Mouse (Mus musculus): ENCODE measurements around the gene Scgb3a1.

Scgb3a1 gene

DNA sequence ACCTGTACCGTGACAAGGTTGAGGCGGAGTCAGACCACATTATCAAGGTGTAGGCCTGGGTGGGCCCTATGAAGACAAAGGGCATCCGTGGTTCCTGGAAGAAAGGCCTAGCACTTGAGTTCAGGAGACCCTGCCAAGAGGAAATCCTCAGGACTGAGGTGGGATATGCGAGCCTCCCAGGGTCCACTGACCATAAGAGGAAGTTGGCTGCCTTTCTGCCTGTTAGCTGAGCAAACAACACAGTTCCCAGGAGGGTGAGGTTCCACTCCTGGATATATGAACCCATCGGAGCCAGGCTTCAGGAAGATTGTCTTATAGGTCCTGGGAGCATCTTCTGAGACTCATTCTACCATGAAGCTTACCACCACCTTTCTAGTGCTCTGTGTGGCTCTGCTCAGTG is at the start of gene Scgb3a1:
Scgb3a1 (plus strand) TSS at position 301 of the 400 bp plus-strand sequence.
- DNase-seq: no peak

DNA sequence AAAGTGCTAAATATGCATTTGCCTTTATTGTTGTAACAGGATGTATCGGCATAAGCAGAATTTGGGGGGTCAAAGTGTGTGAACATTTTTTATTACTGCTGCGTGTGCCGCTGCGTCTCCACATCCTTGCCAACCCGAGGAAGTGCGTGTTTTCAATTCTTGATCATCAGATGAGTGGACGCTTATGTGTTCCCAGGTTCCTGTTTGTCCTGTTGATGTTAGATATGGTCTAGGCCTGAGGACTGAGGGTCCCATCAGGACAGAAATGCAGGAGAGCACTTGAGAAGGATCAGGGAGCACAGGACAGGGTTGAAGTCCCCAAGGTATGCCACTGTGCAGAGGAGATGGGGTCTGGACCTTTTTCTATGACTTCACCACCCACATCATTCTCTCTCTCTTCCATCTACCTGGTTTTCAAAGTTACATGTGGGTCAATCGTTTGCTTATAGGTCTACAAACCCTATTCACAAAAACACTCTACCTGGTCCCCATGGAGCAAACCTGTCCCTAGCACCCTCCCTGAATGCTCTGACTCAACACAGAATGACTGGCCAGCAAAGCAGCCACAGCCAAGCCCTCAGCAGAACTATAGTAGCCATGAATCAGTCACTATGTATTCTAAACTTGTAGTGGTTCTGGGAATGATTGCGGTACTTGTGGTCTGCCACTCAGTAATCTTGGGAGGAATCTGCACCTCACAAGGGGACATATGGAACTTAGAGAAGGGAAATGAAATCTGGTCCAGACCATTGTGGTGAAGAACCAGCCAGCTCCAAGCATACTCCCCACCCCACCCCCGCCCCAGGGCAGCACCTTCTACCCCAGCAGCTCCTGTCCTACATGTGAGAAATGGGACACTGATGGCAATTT is 47.3 kb upstream of the Scgb3a1 start:
- DNase-seq: no peak

DNA sequence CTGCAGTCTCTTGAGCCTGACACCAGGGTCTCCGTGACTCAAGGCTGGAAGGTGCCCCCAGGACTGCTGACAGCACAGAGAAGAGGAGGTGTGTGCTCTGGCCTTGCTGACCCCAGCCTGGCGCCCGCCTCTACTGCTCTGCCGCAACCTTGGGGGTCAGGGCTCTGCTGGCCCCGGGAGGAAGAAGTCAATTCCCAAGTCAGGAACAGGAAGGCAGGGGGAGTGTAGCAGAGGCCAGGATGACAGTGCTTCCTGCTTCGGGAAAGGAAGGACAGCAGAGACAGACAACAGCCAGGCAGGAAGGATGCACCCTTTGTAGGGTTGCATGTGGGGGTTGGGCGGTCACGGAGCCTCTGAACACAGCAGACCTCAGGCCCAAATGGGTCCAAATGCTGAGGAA is 44.9 kb upstream of the Scgb3a1 start:
- no peak for DNase-seq

DNA sequence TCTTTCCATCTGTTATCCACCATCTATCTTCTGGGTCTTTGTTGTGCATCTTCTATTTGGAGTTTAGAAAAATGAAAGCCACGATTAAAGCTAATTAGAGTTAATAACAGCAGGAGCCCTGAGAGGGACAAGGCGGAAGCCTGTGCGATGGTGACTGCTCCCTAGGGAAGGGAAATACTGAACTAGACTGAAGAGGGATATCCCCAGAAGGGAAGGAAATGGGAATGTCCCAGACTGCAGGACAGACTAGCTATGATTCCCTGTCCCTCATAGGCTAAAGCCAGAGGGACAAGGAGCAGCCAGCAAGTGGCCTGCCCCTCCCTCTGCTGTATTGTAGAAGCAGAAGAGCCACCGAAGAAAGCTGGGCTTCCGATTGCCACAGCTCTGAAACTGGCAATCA is 41.5 kb upstream of the Scgb3a1 start:
- no peak for DNase-seq

DNA sequence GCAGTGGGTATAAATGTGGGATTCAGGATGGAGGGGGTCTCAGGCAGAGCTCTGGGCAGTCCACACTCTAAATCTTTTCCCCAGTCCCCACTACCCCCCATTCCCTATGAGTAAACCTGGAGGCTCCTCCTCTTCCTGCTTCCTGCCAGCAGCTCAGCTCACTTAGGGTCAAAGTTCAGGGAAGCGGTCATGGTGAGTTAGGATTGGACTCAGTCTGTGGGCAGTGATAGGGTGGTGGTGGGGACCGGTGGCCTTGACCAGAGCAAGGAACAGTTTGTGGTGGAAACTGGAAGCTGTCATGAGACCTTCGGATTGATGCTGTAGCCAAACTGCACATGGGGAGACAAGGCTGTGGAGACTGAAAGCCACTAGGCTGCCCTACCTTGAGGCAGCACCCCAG is 39.3 kb upstream of the Scgb3a1 start:
- no peak for DNase-seq

DNA sequence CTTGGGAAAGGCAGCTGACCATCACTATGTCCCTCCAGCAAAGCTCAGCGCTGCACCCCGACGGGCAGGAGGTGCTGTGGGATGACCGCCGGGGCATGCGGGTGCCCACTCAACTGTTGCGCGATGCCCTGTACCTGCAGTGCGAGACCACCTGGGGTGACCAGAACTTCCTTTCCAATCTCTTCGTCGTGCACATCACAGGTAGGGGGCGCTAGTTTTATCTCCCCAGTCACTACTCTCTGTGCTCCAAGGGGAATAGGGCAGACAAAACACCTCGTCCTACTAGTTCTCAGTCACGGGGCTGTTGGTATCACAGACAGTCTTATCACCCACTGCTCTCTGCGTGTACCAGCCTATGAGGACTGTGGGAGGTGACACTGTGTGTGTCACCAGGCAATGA is 37.5 kb upstream of the Scgb3a1 start:
- no peak for DNase-seq

DNA sequence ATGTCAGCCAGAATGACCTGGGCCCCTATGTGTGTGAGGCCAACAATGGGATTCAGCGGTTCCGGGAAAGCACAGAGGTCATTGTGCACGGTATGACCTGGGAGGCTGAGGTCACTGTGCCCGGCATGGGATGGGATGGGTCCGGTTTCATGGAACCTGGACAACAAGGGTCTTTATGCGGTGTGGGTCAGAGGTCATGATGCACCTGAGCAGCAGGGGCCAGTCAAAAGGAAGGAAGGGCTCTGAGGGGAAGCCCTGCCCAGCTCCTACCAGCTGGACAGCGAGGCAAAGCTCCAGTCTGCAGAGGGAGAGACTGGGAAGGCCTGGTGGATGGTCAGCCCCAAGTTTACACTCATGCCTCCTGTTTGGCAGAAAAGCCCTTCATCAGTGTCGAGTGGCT is 36.7 kb upstream of the Scgb3a1 start:
- no peak for DNase-seq

DNA sequence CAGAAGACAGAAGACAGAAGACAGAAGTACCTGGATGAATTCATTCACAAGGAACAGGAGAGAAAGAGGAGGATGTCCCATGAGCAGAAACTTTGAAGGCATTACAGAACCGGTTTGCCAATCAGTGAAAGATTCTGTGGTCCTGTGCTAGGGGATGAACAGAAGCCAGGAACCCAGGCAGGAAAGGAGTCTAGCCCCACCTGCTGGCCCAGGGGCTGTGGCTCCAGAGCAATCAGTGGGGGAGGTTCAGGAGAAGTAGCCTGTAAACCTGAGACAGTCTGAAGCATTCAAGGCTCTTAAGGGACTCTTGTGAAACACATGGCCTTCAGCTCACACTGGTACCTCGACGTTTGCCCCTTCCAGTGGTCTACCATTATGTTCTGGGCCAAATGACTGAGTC is 32.3 kb upstream of the Scgb3a1 start:
- DNase-seq: peak; percentile 14

DNA sequence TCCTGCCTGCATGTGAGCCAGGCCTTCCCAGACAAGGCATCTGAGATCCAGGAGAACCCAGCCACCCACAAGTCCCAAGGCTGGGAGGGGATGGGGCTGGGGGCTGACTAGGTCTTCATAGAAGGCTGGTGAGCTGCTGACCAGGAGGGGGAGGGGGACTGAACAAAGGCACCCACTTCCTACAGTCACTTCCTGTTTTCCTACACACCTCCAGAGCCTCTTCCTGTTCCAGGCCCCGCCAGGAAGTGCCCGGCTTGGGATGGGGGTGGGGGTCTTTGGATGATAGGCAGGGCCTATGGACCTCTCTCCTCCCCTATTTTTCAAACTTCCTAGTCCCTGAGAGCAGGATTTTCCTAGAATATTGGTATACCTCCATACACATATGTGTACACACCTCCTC is 31.2 kb upstream of the Scgb3a1 start:
- peak; percentile 42 for DNase-seq

DNA sequence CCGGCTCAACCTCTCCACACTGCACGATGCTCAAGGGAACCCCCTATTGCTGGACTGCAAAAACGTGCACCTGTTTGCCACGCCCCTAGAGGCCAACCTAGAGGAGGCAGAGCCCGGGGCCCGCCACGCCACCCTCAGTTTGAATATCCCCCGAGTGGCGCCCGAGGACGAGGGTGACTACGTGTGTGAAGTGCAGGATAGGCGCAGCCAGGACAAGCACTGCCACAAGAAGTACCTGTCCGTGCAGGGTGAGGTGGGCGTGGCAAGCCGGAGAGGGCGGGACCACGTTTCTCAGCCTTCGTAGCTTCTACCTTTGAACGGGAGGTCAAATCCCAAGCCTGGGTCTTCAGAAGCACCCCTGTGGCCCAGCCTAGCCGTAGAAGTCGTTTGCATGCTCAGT is 29.3 kb upstream of the Scgb3a1 start:
- no peak for DNase-seq

DNA sequence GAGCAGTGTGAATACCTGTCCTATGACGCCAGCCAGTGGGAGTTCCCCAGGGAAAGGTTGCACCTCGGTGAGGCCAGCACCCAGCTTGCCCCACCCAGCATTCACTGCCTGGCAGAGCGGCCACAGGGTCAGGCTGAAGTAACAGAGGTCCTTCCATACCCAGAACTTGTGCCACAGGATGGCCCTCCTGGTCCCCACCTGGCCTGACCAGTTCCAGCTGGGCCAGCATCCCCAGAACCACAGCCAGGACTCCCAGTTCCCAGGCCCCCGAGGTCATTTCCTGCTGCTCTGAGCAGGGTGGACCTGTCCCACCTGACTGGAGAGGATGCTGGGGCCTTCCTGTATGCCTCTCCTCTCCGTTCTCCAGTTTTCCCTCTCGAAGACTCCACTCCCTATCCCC is 27.7 kb upstream of the Scgb3a1 start:
- DNase-seq: no peak

DNA sequence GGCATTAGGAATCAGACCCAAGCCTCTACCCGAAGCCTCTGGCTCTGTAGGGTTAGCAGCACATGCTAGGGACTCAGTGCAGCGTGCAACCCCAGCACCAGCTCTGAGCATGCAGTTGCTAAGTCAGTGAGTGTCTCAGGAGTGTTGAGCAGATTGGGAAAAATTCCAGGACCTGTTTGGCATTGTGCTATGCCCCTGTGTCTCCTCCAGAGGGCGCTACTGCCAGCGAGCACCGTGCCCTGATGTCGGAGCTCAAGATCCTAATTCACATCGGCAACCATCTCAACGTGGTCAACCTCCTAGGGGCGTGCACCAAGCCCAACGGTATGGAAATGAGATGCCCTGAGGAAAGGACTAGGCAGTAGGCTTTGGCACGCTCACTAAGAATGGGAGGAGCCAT is 27.0 kb upstream of the Scgb3a1 start:
- DNase-seq: no peak

DNA sequence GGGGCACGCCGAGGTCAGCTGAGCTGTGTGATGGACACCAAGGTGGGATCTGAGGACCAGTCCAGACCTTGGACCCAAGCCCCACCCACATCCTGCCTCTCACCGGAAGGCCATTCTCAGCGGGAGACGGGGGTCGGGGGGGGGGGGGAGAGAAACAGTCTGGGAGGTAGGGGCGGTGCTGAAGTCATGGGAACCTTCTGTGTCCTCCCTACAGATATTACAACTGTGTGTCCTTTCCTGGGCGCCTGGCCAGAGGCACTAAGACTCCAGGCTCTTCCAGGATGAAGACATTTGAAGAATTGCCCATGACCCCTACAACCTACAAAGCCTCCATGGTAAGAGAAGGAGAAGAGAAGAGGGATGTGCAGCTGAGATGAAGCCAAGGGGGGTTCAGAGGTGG is 17.7 kb upstream of the Scgb3a1 start:
- no peak for DNase-seq

DNA sequence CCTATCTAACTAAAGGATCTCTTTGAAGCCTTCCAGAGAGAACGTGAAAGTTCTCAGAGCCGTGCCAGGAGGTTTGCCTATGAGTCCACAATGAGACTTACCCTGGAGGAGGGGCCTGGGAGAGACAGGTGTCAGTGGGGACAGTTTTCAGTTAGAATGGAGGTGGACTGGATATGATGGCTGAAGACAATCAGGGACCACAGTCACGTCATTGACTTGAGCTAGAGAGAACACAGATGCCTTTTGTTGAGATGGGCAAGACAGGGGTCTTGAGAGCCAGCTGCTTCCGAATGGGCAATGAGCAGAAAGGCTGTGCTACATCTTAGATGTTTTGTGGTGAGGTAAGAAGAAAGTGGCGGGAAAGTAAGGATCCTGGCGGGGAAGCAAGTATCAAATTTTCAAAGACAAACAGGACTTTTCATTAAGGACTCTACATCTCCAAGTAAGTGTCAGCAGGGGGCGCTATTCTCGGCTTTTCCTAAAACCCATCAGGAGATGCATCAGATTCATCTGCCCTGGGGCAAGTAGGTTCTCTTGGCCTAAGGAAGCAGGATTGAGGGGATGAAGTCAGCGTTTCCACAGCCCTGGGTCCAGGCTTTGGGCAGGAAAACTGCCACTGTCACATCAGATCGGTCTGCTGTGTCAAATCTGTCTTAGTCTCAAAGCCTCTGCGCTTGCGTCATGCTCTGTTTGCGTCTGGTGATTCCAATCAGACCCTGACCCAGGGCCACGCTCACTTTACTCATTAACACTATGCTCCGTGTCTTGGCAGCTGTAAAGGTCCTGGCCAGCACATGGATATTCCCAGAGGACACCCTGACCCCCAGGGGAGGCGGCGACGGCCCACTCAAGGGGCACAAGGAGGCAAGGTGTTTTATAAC is 13.1 kb upstream of the Scgb3a1 start:
- DNase-seq: peak; percentile 84

DNA sequence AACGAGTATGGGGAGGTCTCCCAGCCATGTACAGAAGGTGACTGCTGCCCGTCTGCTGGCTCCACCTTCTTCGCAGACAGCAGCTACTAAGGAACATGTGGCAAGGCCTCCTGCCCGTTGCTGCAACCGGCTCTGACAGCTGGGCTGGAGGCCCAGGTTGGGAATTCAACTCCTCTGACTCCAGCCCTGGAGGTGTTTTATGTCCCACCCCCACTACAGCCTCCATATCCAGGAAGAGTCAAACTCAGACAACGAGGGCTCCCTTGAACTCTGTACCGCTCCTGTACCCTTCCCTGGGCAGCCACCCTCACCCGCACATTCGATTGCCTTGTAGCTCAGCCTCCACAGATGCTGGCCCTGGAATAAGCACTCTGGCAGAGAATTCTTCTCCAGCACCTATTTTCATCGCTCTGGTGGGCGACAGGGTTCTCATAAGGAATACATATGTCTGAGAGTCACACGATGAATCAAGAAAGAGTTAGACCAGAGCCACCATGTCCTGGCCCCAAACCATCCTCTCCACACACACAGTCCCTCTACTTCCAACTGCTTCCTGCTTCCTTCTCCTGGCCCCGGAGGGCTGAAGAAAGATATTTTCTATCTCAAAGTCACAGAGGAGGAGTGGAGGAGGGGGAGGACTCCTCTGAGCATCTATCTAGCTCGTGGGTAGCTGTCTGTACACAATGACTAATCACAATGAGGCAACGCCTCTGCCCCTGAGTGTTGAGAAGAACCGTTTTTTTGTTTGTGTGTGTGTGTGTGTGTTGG is 12.2 kb upstream of the Scgb3a1 start:
- DNase-seq: no peak

DNA sequence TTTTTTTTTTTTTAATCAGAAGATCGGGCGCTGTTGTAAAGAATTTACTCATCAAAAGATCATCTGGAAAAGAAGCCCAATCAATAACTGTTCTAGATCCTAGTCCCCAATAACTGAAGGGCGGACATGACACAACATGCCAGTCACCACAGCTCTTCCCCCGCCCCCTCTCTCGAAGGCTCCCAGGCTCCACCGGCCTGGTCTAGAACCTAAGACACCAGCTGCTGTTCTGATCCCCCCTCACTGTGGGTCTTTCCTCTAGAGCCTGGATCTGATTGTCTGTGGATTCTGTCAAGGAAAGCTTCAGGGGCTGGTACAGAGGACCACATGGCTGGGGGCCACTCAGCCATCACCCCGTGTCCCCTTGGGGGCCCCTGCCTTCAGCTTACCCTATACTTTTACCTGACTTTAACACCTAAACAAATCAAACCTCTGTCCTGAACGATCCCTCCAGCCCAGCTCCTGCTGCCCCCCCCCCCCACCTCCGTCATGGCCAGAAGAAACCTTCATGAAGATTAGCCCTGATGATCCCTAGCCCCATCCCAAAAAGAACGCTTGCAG is 11.6 kb upstream of the Scgb3a1 start:
- DNase-seq: no peak

DNA sequence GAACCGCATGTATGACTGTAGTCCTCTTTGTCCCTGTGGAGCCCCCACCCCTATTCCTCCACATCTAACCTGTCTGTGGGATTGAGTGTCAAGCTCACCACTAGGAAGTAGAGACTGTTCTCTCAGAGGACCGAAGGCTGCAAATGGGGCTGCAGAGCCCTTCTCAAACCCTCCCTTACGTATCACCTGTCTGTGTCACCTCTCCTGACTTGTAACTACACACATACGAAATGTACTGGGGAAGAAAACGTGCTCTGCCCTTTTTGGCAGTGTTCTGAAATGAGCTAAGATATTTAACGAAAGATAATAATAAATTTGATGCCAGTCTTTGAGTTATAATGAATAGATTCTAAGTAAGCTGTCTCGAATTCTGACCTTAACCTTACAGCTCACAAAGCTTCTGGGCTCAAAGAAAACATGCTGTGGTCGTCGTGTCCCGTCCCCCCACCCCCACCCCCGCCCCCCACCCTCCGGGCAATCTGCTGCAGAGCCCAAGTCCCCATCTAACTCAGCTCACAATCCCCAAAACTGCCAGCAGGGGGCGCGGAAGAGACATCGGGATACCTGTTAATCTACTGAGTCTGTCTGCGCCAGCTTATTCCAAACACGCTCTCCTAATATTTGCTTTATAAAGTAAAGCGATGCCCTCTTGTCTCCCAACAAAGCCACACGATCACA is 10.9 kb upstream of the Scgb3a1 start:
- DNase-seq: peak; percentile 84

DNA sequence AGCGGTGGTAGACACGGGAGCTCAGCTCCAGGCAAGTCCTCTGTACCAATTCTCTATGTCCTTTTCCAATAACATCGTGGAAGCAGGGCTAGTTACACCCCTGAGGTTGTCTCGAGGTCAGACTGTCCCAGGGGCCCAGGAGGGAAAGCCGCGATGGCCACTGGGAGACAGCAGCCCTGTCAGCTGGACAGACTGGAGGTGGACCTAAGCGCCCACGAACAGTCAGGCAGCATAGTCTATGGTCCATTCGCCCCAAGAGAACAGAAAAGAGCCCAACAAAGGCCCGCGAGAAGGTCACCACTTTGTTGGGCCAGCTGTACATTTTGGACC is 10.4 kb upstream of the Scgb3a1 start:
- no peak for DNase-seq

DNA sequence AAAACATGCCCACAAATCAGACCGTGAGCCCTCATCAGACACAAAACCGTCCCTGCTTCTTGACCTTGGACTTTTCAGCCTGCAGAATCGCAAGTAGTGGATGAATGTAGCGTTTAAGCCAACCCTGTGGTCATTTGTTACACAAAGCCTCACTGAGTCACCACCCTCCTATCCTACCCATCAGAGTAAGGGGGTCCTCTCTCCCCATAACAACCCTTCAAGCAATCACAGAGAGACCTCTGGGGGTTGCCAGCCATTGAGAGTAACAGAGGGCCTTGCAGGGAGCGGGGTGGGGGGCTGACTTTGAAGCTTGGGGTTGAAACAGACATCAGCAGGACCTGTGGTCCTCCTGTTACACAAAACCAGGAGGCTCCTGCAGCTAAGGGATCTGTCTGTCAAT is 8.8 kb upstream of the Scgb3a1 start:
- no peak for DNase-seq

DNA sequence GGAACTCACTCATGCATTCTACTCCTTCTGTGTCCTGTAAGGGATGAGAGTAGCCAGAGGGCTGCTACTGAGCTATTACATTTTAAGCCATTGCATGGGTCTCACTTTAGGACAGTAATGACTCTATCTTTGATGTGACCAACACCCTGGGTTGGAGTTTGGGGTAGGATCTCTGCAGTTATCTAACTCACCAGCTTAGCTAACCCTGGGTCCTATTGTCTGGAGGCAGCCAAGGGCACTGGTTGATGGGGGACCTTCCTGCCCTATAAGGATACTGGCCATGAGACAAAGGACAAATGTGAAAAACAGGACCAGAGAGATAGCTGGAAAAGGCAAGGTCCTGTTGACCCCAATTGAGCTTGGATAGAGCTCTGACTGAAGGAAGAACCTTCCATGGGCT is 7.9 kb upstream of the Scgb3a1 start:
- DNase-seq: no peak

DNA sequence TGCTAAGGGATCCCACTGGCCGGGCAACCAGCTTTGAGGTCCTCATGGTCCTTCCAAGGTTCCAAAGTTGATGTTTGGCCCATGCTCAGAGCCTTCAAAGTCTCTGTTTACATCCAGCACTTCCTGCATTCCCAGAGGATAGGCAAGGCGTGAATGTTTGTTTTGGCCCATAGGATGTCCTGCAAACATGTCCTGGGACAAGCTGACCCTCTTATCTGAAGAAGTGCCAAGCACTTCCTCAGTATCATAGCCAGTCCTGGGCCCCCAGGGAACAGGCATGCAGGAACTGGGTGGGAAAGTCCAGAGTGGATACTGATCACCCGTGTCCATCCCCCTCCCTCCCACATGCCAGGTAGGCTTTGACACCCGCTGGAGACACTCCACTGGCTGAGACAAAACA is 5.3 kb upstream of the Scgb3a1 start:
- no peak for DNase-seq

DNA sequence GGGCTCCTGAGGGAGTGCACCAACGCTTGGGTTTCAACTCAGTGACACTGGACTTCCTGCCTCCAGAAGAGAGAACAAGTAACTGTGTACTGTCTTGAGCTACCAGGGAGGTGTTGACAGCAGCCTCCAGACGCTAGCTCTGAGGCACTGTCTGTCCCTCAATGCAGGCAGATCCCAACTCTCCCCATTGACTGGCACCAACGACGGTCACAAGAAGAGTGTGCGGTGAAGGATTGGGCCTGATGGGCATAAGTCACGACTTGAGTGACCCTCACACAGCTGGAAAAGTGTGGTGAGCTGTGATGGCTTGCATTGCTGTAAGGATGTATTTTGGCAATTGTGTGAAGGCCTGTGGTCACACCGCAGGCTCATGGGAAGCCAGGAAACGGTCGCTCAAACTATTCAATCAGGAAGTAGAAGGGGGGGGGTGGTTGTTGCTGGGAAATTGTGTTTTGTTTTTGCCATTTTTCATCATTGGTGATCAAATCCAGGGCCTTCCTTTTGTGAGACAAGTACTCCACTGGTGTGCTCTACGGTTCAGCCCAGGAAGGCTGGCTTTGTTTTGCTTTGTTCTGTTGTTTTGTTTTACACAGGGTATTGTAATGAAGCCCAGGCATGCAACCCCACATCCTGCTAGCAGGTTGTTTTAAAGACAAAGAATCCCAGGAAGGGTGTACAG is 4.5 kb upstream of the Scgb3a1 start:
- DNase-seq: peak; percentile 21

Measured in kidney, adult 9 months (tissue).